Mouse (Mus musculus) lung, embryonic 15.5 days (tissue): Measurements from ENCODE around the gene Rundc3b. TPM values are rescaled to one million over a fixed set of nuclear protein-coding genes. Genes with fewer than 3 reads are reported as not detected.

ENCODE experiments used
- ATAC-seq: fragments of 200-750 bp; cut with Nextera tagmentation; 2 replicates; pipeline ENCODE4 v1.8.0; 2017; ENCODE audit warnings: moderate number of reproducible peaks, borderline replicate concordance; ENCODE audit not compliant: low FRiP score, low TSS enrichment; ENCODE audit errors: extremely low read depth
- H3K27ac ChIP-seq: fragments of 300-500 bp; sonication (generic); 2 replicates; pipeline ENCODE4 v1.5.1; 2015; ENCODE audit warnings: moderate library complexity, mild to moderate bottlenecking, inconsistent platforms
- H3K27me3 ChIP-seq: fragments of 300-500 bp; sonication (generic); 2 replicates; pipeline ENCODE4 v1.6.1; 2015; ENCODE audit warnings: inconsistent platforms
- H3K36me3 ChIP-seq: fragments of 300-500 bp; sonication (generic); 2 replicates; pipeline ENCODE4 v1.6.1; 2015; ENCODE audit warnings: inconsistent platforms
- H3K4me1 ChIP-seq: fragments of 300-500 bp; sonication (generic); 2 replicates; pipeline ENCODE4 v1.6.1; 2015; ENCODE audit warnings: inconsistent platforms
- H3K4me2 ChIP-seq: fragments of 300-500 bp; sonication (generic); 2 replicates; pipeline ENCODE4 v1.6.1; 2015; ENCODE audit warnings: inconsistent platforms, mild to moderate bottlenecking, moderate library complexity
- H3K4me3 ChIP-seq: fragments of 300-500 bp; sonication (generic); 2 replicates; pipeline ENCODE4 v1.5.1; 2015; ENCODE audit warnings: mild to moderate bottlenecking, inconsistent platforms
- H3K9ac ChIP-seq: fragments of 300-500 bp; sonication (generic); 2 replicates; pipeline ENCODE4 v1.6.1; 2015; ENCODE audit warnings: inconsistent platforms
- H3K9me3 ChIP-seq: fragments of 300-500 bp; sonication (generic); 2 replicates; pipeline ENCODE4 v1.6.1; 2016; ENCODE audit warnings: inconsistent platforms
- WGBS: fragments of 180-500 bp; shearing (Covaris S2); methylation state at CpG from one replicate; pipeline ENCODE4 v1.1.7; 2015; 5-methylcytosine and 5-hydroxymethylcytosine counted together
- polyA plus RNA-seq: library from polyadenylated mRNA; unstranded; fragments of >200 nt; fragmentation: Nextera tagmentation; extraction: Ambion mirVana; gene quantifications from 2 replicates; pipeline ENCODE4 v1.2.1, GENCODE M21; 2015

Rundc3b gene
- polyA plus RNA-seq, 1 experiment from 2014 or later, result 2.7 TPM

- ATAC-seq, result no peak
- WGBS, result 77% methylated on average over 5 of the region's 5 CpGs
- no peaks in the 10 kb centered on the region for H3K36me3 ChIP-seq
Measured at GRCm38 (mm10) chr5:8456561-8456960, 166.2 kb downstream of the Rundc3b start.

GRCm38 (mm10) chr5:8455565-8455964 is 167.2 kb downstream of the Rundc3b start:
- Histone ChIP-seq H3K4me2 (no peak overlapping the region), H3K9ac (no peak overlapping the region), H3K36me3 (no peaks in the 10 kb centered on the region), H3K4me1 (no peaks in the 10 kb centered on the region), H3K27ac (no peak overlapping the region), H3K4me3 (no peak overlapping the region), H3K27me3 (no peaks in the 10 kb centered on the region), H3K9me3 (no peaks in the 10 kb centered on the region)
- ATAC-seq, result no peak

More at GRCm38 (mm10) chr5:8456561-8456960, 166.2 kb downstream of the Rundc3b start:
- no peak overlapping the region for H3K4me2 ChIP-seq
- H3K9ac ChIP-seq, result no peak overlapping the region
- no peaks in the 10 kb centered on the region for H3K9me3 ChIP-seq
- H3K4me1 ChIP-seq, result no peaks in the 10 kb centered on the region
- no peak overlapping the region for H3K4me3 ChIP-seq
- no peak overlapping the region for H3K27ac ChIP-seq
- H3K27me3 ChIP-seq, result no peaks in the 10 kb centered on the region

Other genes starting within 250 kb of the Rundc3b start
- 46.7 and 47.1 TPM in 2 replicates for gene Dbf4, start 200.2 kb downstream of the Rundc3b start, polyA plus RNA-seq
- 11.5 and 12.0 TPM in 2 replicates for gene Slc25a40, start 200.1 kb downstream of the Rundc3b start, polyA plus RNA-seq
- 1.5 and 1.6 TPM in 2 replicates for gene Abcb1a, start 37.1 kb upstream of the Rundc3b start, polyA plus RNA-seq
- gene Abcb1b, start 175.2 kb upstream of the Rundc3b start, polyA plus RNA-seq, result 1.4 and 1.6 TPM in 2 replicates